Mouse (Mus musculus) MEL (cell line): ENCODE measurements at regions not wholly inside any gene's neighbourhood (a gene's known extent, or its start where the extent isn't known, plus 50 kb on each side); places are given as distances from the start of the nearest gene placed in this dataset.

Experiments used
- DNase-seq: peaks from one replicate; pipeline ENCODE4 v3.0.0; 2011; ENCODE audit warnings: low read depth, low spot score
- H3K27ac ChIP-seq: 2 replicates; pipeline ENCODE4 v1.5.1; 2012; ENCODE audit warnings: low read depth, mild to moderate bottlenecking, control low read depth, low read length, moderate library complexity; ENCODE audit not compliant: control insufficient read depth
- H3K27me3 ChIP-seq, 2 experiments: fragments of 150-350 bp in 1 of 2; sonication (generic) in 1 of 2; 2 replicates each; pipeline ENCODE4 v1.6.1; 2012; ENCODE audit warnings: low read length in 2 of 2, mild to moderate bottlenecking in 2 of 2, improper control_type of control experiment in 1 of 2, moderate library complexity in 1 of 2; ENCODE audit not compliant: insufficient read depth in 2 of 2, control insufficient read depth in 1 of 2
- H3K36me3 ChIP-seq, 2 experiments: 2 replicates each; pipeline ENCODE4 v1.6.1; 2012 to 2014; ENCODE audit warnings: low read length in 2 of 2, improper control_type of control experiment in 1 of 2, inconsistent platforms in 1 of 2, mild to moderate bottlenecking in 1 of 2; ENCODE audit not compliant: insufficient read depth in 2 of 2, control insufficient read depth in 1 of 2
- H3K4me1 ChIP-seq, 2 experiments: fragments of 150-350 bp in 1 of 2; sonication (generic) in 1 of 2; 2 replicates each; pipeline ENCODE4 v1.6.1; 2012; ENCODE audit warnings: low read length in 2 of 2, improper control_type of control experiment in 1 of 2, mild to moderate bottlenecking in 1 of 2; ENCODE audit not compliant: insufficient read depth in 2 of 2, control insufficient read depth in 1 of 2
- H3K4me3 ChIP-seq, 2 experiments: fragments of 150-350 bp in 1 of 2; sonication (generic) in 1 of 2; 2 replicates each; pipeline ENCODE4 v1.5.1; 2012; ENCODE audit warnings: low read depth in 2 of 2, low read length in 2 of 2, mild to moderate bottlenecking in 2 of 2, moderate library complexity in 2 of 2, control low read depth in 1 of 2, improper control_type of control experiment in 1 of 2; ENCODE audit not compliant: control insufficient read depth in 1 of 2, insufficient read depth in 1 of 2
- H3K79me2 ChIP-seq: 2 replicates; pipeline ENCODE4 v1.6.1; 2012; ENCODE audit warnings: mild to moderate bottlenecking, low read length, moderate library complexity; ENCODE audit not compliant: control insufficient read depth, poor library complexity, insufficient read depth
- H3K9ac ChIP-seq: 2 replicates; pipeline ENCODE4 v1.6.1; 2012; ENCODE audit warnings: low read depth, mild to moderate bottlenecking, control low read depth, low read length, moderate library complexity; ENCODE audit not compliant: control insufficient read depth, poor library complexity, severe bottlenecking
- H3K9me3 ChIP-seq: fragments of 150-350 bp; sonication (generic); replicated peaks from 2 replicates; pipeline ENCODE4 v1.6.1; 2012; ENCODE audit warnings: mild to moderate bottlenecking, low read length, improper control_type of control experiment, moderate library complexity; ENCODE audit not compliant: insufficient read depth
- CHD1 ChIP-seq: IDR thresholded peaks from 2 replicates; pipeline ENCODE4 v1.6.1; 2012; ENCODE audit warnings: low read depth, mild to moderate bottlenecking, inconsistent platforms, low read length, improper control_type of control experiment
- CTCF ChIP-seq, 3 experiments: IDR thresholded peaks in 2 of 3; conservative IDR thresholded peaks in 1 of 3; 2 replicates each; pipeline ENCODE4 v1.5.1; 2011 to 2012; ENCODE audit warnings: low read length in 3 of 3, low read depth in 2 of 3, mild to moderate bottlenecking in 2 of 3, improper control_type of control experiment in 1 of 3, inconsistent platforms in 1 of 3, mixed read lengths in 1 of 3, moderate library complexity in 1 of 3; ENCODE audit not compliant: control insufficient read depth in 1 of 3, insufficient read depth in 1 of 3, poor library complexity in 1 of 3, severe bottlenecking in 1 of 3
- E2F4 ChIP-seq: IDR thresholded peaks from 2 replicates; pipeline ENCODE4 v1.6.1; 2011; ENCODE audit warnings: low read depth, low read length, improper control_type of control experiment, borderline replicate concordance
- ELF1 ChIP-seq: IDR thresholded peaks from 2 replicates; pipeline ENCODE4 v1.6.1; 2014; ENCODE audit warnings: low read depth, mild to moderate bottlenecking, inconsistent platforms, low read length, improper control_type of control experiment, moderate library complexity
- ETS1 ChIP-seq: IDR thresholded peaks from 2 replicates; pipeline ENCODE4 v1.6.1; 2012; ENCODE audit warnings: low read depth, mild to moderate bottlenecking, inconsistent platforms, low read length, improper control_type of control experiment, moderate library complexity
- HCFC1 ChIP-seq: IDR thresholded peaks from 2 replicates; pipeline ENCODE4 v1.6.1; 2012; ENCODE audit warnings: low read depth, mild to moderate bottlenecking, inconsistent platforms, low read length, improper control_type of control experiment, moderate library complexity
- KAT2A ChIP-seq: conservative IDR thresholded peaks from 2 replicates; pipeline ENCODE4 v1.6.1; 2012; ENCODE audit warnings: low read depth, low read length, improper control_type of control experiment, inconsistent platforms
- MAFK ChIP-seq: IDR thresholded peaks from 2 replicates; pipeline ENCODE4 v1.6.1; 2011; ENCODE audit warnings: low read depth, mild to moderate bottlenecking, low read length, improper control_type of control experiment, borderline replicate concordance
- MEF2A ChIP-seq: IDR thresholded peaks from 2 replicates; pipeline ENCODE4 v1.6.1; 2014; ENCODE audit warnings: low read depth, mild to moderate bottlenecking, inconsistent platforms, low read length, improper control_type of control experiment; ENCODE audit not compliant: poor library complexity, insufficient replicate concordance, severe bottlenecking; ENCODE audit errors: extremely low read depth
- MYB ChIP-seq: IDR thresholded peaks from 2 replicates; pipeline ENCODE4 v1.6.1; 2011; ENCODE audit warnings: mild to moderate bottlenecking, low read depth, low read length, improper control_type of control experiment
- POLR2AphosphoS2 ChIP-seq: IDR thresholded peaks from 2 replicates; pipeline ENCODE4 v1.6.1; 2011; ENCODE audit warnings: low read length, improper control_type of control experiment
- POLR2AphosphoS5 ChIP-seq: IDR thresholded peaks from 2 replicates; pipeline ENCODE4 v1.6.1; 2012; ENCODE audit warnings: low read depth, borderline replicate concordance, mild to moderate bottlenecking, inconsistent platforms, low read length, moderate library complexity, mixed read lengths
- RAD21 ChIP-seq: IDR thresholded peaks from 2 replicates; pipeline ENCODE4 v1.6.1; 2011; ENCODE audit warnings: mild to moderate bottlenecking, low read depth, low read length, improper control_type of control experiment
- RCOR1 ChIP-seq: IDR thresholded peaks from 2 replicates; pipeline ENCODE4 v1.6.1; 2012; ENCODE audit warnings: low read depth, mild to moderate bottlenecking, inconsistent platforms, low read length, improper control_type of control experiment
- SMC3 ChIP-seq: IDR thresholded peaks from 2 replicates; pipeline ENCODE4 v1.6.1; 2011; ENCODE audit warnings: low read depth, low read length, improper control_type of control experiment
- TBP ChIP-seq: IDR thresholded peaks from 2 replicates; pipeline ENCODE4 v1.8.0; 2011; ENCODE audit warnings: low read depth, low read length, improper control_type of control experiment
- ZKSCAN1 ChIP-seq: IDR thresholded peaks from 2 replicates; pipeline ENCODE4 v1.6.1; 2012; ENCODE audit warnings: low read depth, mild to moderate bottlenecking, inconsistent platforms, low read length, improper control_type of control experiment, moderate library complexity

DNA sequence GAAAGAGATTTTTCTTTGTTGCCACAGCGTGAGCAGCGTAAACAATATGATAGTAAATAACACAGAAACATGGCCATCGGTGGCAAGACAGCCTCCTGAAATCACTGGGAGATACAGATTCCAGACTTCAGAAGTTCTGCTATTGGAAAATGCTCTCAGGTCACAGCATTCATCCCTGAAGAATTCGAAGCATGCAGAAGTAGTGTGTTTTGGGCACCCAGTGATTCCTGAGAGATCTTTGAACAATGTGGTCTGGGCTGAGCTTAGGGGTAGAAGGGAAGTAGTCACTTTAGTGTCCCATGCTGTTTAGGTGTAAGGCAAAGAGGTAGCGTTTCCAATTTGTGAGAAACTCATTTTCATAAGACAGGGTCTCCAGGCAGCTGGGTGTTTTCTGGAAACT, 126.3 kb upstream of the Tom1l1 start:
- Histone ChIP-seq H3K4me3 (no peak overlapping the region), H3K27ac (no peak overlapping the region), H3K4me1 (no peaks in the 10 kb centered on the region), H3K36me3 (no peaks in the 10 kb centered on the region), H3K9ac (no peak overlapping the region), H3K27me3 (no peaks in the 10 kb centered on the region; a peak in 1 of 4 replicates), H3K9me3 (no peaks in the 10 kb centered on the region), H3K79me2 (no peaks in the 10 kb centered on the region)
- TF ChIP-seq ETS1 (no peak), E2F4 (no peak), KAT2A (no peak), MAFK (no peak), HCFC1 (no peak), ELF1 (no peak), POLR2AphosphoS5 (no peak)
- DNase-seq: no peak

DNA sequence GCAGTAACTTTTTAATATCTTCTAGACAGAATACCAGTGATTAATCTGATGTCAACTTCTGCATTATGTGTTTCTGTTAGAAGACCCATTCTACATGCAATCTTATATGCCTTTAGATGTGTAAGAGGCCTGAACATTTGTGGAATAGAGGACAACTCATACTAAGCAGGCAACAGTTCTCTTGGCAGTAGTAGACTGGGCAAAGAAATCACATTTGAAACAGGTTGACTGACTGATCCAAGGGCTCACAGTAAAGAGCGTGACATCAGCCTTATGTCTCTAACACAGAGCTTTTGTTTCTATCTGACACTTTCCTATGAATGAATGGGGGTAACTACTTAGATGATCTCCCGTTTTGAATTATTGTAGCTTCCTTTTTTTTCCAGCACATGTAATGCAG, 124.8 kb upstream of the Tom1l1 start:
- no peaks in the 10 kb centered on the region for H3K36me3 ChIP-seq
- no peak for DNase-seq
- no peaks in the 10 kb centered on the region for H3K79me2 ChIP-seq
- no peak overlapping the region for H3K9ac ChIP-seq
- TF ChIP-seq ZKSCAN1 (no peak), SMC3 (no peak), E2F4 (no peak), POLR2AphosphoS2 (no peak), MAFK (no peak), ELF1 (no peak), TBP (no peak), HCFC1 (no peak), MEF2A (no peak), CHD1 (no peak), RCOR1 (no peak), MYB (no peak), CTCF (IDR thresholded peaks at IDR 0.05 in 2 of 3, conservative IDR thresholded peaks at IDR 0.05 in 1 of 3; ENCODE audit: control insufficient read depth in 1 of 3, insufficient read depth in 1 of 3, low read depth in 2 of 3, low read length in 3 of 3, poor library complexity in 1 of 3, severe bottlenecking in 1 of 3) (no peak), RAD21 (no peak)
- no peaks in the 10 kb centered on the region for H3K4me1 ChIP-seq
- H3K4me3 ChIP-seq: no peak overlapping the region
- H3K9me3 ChIP-seq: no peaks in the 10 kb centered on the region
- H3K27me3 ChIP-seq: no peaks in the 10 kb centered on the region; a peak in 1 of 4 replicates
- no peak overlapping the region for H3K27ac ChIP-seq
